Mouse (Mus musculus) lung, postnatal 0 days (tissue): ENCODE results near the gene Cyp2d9.

Experiments
- CTCF ChIP-seq: IDR thresholded peaks from 2 replicates; pipeline ENCODE4 v1.5.1; 2016; ENCODE audit warnings: antibody characterized with exemption, mild to moderate bottlenecking
- EP300 ChIP-seq: IDR thresholded peaks from 2 replicates; pipeline ENCODE4 v1.6.1; 2016; ENCODE audit warnings: antibody characterized with exemption, mild to moderate bottlenecking, control low read depth

- TF ChIP-seq CTCF (no peak), EP300 (no peak)
Observed at GRCm38 (mm10) chr15:82457064-82458021, 24.1 kb downstream of the Cyp2d9 start.
